In the genomic region with DNA sequence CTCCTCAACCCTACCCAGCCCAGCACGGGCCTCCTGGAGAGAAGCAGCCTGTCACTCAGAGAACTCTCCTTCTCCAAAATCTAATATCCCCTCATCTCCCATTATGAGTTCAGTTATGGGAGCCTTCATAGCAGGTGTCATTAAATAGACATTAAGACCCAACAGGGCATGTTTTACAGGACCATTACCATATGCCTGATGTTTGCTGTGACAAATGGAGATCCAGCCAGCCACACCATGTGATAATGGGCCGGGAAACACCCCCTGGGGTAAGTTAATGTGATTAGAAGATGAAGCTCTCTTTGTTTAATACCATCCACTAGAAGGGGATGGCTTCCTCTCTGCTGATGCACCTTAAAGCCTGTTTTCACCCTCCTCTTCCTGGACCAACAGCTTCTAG, we compare ENCODE assay signal across 23 mouse cellular contexts.
DNase-seq lines count a peak whose midpoint lies in the region; ATAC-seq and TF ChIP-seq lines count a peak whose summit lies in the region.
"Had no signal": no experiment of that assay in that cellular context is flagged by ENCODE, and none has a peak within 500 bp of the region (broad histone marks: within the 10 kb centered on the region; RNA-seq: fewer than 3 reads in every experiment).

No protein-coding gene starts in this region.

- H3K4me3 ChIP-seq in hindbrain, embryonic 13.5 days = no peak overlapping the region
- H3K4me3 ChIP-seq in hindbrain, embryonic 10.5 days = no peak overlapping the region
- no peak overlapping the region for H3K4me3 ChIP-seq in hindbrain, embryonic 16.5 days (ENCODE audit: low read length)
- H3K4me3 ChIP-seq in hindbrain, postnatal 0 days (ENCODE audit: low read length) = no peak overlapping the region
- H3K4me3 ChIP-seq in neural tube, embryonic 13.5 days = no peak overlapping the region
- no peak overlapping the region for H3K4me3 ChIP-seq in neural tube, embryonic 15.5 days (replicated peaks)
- H3K4me3 ChIP-seq: embryonic facial prominence, embryonic 10.5 days; embryonic facial prominence, embryonic 12.5 days; forebrain, embryonic 13.5 days; forebrain, embryonic 15.5 days had no signal

- peaks cover 35% of the 10 kb centered on the region for H3K4me1 ChIP-seq in hindbrain, embryonic 13.5 days (replicated peaks)
- H3K4me1 ChIP-seq in hindbrain, embryonic 10.5 days (replicated peaks) = peaks cover 11% of the 10 kb centered on the region
- peaks cover 7% of the 10 kb centered on the region for H3K4me1 ChIP-seq in hindbrain, embryonic 16.5 days (ENCODE audit: control insufficient read depth, insufficient read depth, low read depth, low read length)
- peaks cover 9% of the 10 kb centered on the region; the same call in 1 of the 2 replicates for H3K4me1 ChIP-seq in hindbrain, postnatal 0 days (ENCODE audit: insufficient read depth, low read length)
- peaks cover 44% of the 10 kb centered on the region for H3K4me1 ChIP-seq in neural tube, embryonic 13.5 days (replicated peaks)
- H3K4me1 ChIP-seq in neural tube, embryonic 15.5 days = peaks cover 33% of the 10 kb centered on the region
- H3K4me1 ChIP-seq: embryonic facial prominence, embryonic 10.5 days; embryonic facial prominence, embryonic 12.5 days had no signal

- no peak for TF ChIP-seq CTCF in hindbrain, postnatal 0 days (IDR thresholded peaks at IDR 0.05; ENCODE audit: low read depth)

- H3K36me3 ChIP-seq in hindbrain, embryonic 13.5 days = no peaks in the 10 kb centered on the region
- no peaks in the 10 kb centered on the region for H3K36me3 ChIP-seq in hindbrain, embryonic 10.5 days
- H3K36me3 ChIP-seq in hindbrain, embryonic 16.5 days (ENCODE audit: control insufficient read depth, insufficient read depth, low read length) = no peaks in the 10 kb centered on the region
- H3K36me3 ChIP-seq in hindbrain, postnatal 0 days (ENCODE audit: insufficient read depth, low read length) = no peaks in the 10 kb centered on the region
- H3K36me3 ChIP-seq in neural tube, embryonic 13.5 days = no peaks in the 10 kb centered on the region
- no peaks in the 10 kb centered on the region for H3K36me3 ChIP-seq in neural tube, embryonic 15.5 days
- H3K36me3 ChIP-seq: embryonic facial prominence, embryonic 10.5 days; embryonic facial prominence, embryonic 12.5 days; forebrain, embryonic 15.5 days; G1E had no signal

- 0 out of 2 replicates have a peak, but pooled peaks have one; percentile 46 for ATAC-seq in hindbrain, embryonic 13.5 days (ENCODE audit: low FRiP score)
- peak; percentile 45; the same call in 1 of the 2 replicates for ATAC-seq in hindbrain, embryonic 16.5 days
- ATAC-seq in hindbrain, postnatal 0 days = no peak
- ATAC-seq in neural tube, embryonic 13.5 days (ENCODE audit: low read depth) = peak; percentile 79
- no peak for ATAC-seq in neural tube, embryonic 15.5 days (ENCODE audit: low FRiP score)
- ATAC-seq: activated CD4-positive, CD25-positive, alpha-beta regulatory T cell, adult 4 months; CD4-positive, CD25-positive, alpha-beta regulatory T cell, adult 4 months; forebrain, embryonic 13.5 days; forebrain, embryonic 15.5 days; Patski had no signal

- H3K27ac ChIP-seq in hindbrain, embryonic 13.5 days = peak overlapping the region; percentile 42; the same call in 1 of the 2 replicates
- no peak overlapping the region for H3K27ac ChIP-seq in hindbrain, embryonic 10.5 days
- H3K27ac ChIP-seq in hindbrain, embryonic 16.5 days (ENCODE audit: low read depth, low read length) = no peak overlapping the region
- H3K27ac ChIP-seq in hindbrain, postnatal 0 days = no peak overlapping the region
- no peak overlapping the region for H3K27ac ChIP-seq in neural tube, embryonic 13.5 days (replicated peaks)
- no peak overlapping the region for H3K27ac ChIP-seq in neural tube, embryonic 15.5 days (replicated peaks)
- H3K27ac ChIP-seq: embryonic facial prominence, embryonic 10.5 days; embryonic facial prominence, embryonic 12.5 days; forebrain, embryonic 13.5 days; forebrain, embryonic 15.5 days had no signal

- no peaks in the 10 kb centered on the region for H3K9me3 ChIP-seq in hindbrain, embryonic 13.5 days
- H3K9me3 ChIP-seq in hindbrain, embryonic 10.5 days = no peaks in the 10 kb centered on the region
- H3K9me3 ChIP-seq in hindbrain, embryonic 16.5 days (ENCODE audit: control insufficient read depth, low read length) = no peaks in the 10 kb centered on the region
- no peaks in the 10 kb centered on the region for H3K9me3 ChIP-seq in hindbrain, postnatal 0 days (ENCODE audit: low read length)
- H3K9me3 ChIP-seq in neural tube, embryonic 13.5 days = no peaks in the 10 kb centered on the region
- no peaks in the 10 kb centered on the region for H3K9me3 ChIP-seq in neural tube, embryonic 15.5 days (replicated peaks)
- H3K9me3 ChIP-seq: embryonic facial prominence, embryonic 10.5 days; embryonic facial prominence, embryonic 12.5 days; forebrain, embryonic 13.5 days; forebrain, embryonic 15.5 days had no signal

- DNase-seq in hindbrain, embryonic 10.5 days (ENCODE audit: low spot score) = no peak
- no peak for DNase-seq in hindbrain, postnatal 0 days (ENCODE audit: low spot score)
- DNase-seq: adrenal gland, adult 8-10 months; adrenal gland, postnatal 14 days; adrenal gland, postnatal 36 days; B cell, adult 2 months; cerebellum, adult 11-12 months; cerebellum, adult 2 months; cerebellum, adult 9-10 months; cerebellum, postnatal 10 days; cerebellum, postnatal 25 days had no signal

- 53% methylated on average over 2 of the region's 2 CpGs for WGBS in hindbrain, embryonic 13.5 days
- WGBS in hindbrain, embryonic 10.5 days = 72% methylated on average over 2 of the region's 2 CpGs
- 70% methylated on average over 2 of the region's 2 CpGs for WGBS in hindbrain, embryonic 16.5 days
- WGBS in hindbrain, postnatal 0 days = 43% methylated on average over 2 of the region's 2 CpGs
- WGBS in neural tube, embryonic 13.5 days = 42% methylated on average over 2 of the region's 2 CpGs
- 30% methylated on average over 2 of the region's 2 CpGs for WGBS in neural tube, embryonic 15.5 days

- H3K27me3 ChIP-seq in hindbrain, embryonic 13.5 days = no peaks in the 10 kb centered on the region
- no peaks in the 10 kb centered on the region for H3K27me3 ChIP-seq in hindbrain, embryonic 10.5 days (ENCODE audit: insufficient read depth, poor library complexity, severe bottlenecking)
- H3K27me3 ChIP-seq in hindbrain, embryonic 16.5 days (replicated peaks; ENCODE audit: control insufficient read depth, insufficient read depth, low read length) = no peaks in the 10 kb centered on the region
- no peaks in the 10 kb centered on the region for H3K27me3 ChIP-seq in hindbrain, postnatal 0 days (ENCODE audit: insufficient read depth, low read length)
- H3K27me3 ChIP-seq in neural tube, embryonic 13.5 days = no peaks in the 10 kb centered on the region
- no peaks in the 10 kb centered on the region for H3K27me3 ChIP-seq in neural tube, embryonic 15.5 days (replicated peaks)
- H3K27me3 ChIP-seq: embryonic facial prominence, embryonic 12.5 days; forebrain, embryonic 13.5 days; forebrain, embryonic 15.5 days had no signal

- H3K4me2 ChIP-seq in hindbrain, embryonic 13.5 days = no peak overlapping the region
- H3K4me2 ChIP-seq in hindbrain, embryonic 16.5 days (ENCODE audit: low read length) = no peak overlapping the region
- H3K4me2 ChIP-seq in hindbrain, postnatal 0 days (ENCODE audit: low read depth, low read length) = no peak overlapping the region
- H3K4me2 ChIP-seq in neural tube, embryonic 13.5 days = no peak overlapping the region
- no peak overlapping the region for H3K4me2 ChIP-seq in neural tube, embryonic 15.5 days
- H3K4me2 ChIP-seq: embryonic facial prominence, embryonic 12.5 days; forebrain, embryonic 13.5 days; forebrain, embryonic 15.5 days had no signal

- no peak overlapping the region for H3K9ac ChIP-seq in hindbrain, embryonic 13.5 days
- no peak overlapping the region for H3K9ac ChIP-seq in hindbrain, embryonic 16.5 days (ENCODE audit: low read depth, low read length)
- no peak overlapping the region for H3K9ac ChIP-seq in hindbrain, postnatal 0 days (replicated peaks; ENCODE audit: low read length)
- no peak overlapping the region for H3K9ac ChIP-seq in neural tube, embryonic 13.5 days
- H3K9ac ChIP-seq in neural tube, embryonic 15.5 days (replicated peaks) = no peak overlapping the region
- H3K9ac ChIP-seq: embryonic facial prominence, embryonic 12.5 days; forebrain, embryonic 13.5 days; forebrain, embryonic 15.5 days had no signal

Comparison
In these comparisons a context has a peak if more than half of its experiments do, and no peak if none do; other contexts are left out.
1. ATAC-seq: peak in hindbrain, embryonic 13.5 days (single experiment), hindbrain, embryonic 16.5 days (single experiment) and neural tube, embryonic 13.5 days (single experiment); none in hindbrain, postnatal 0 days (single experiment) and neural tube, embryonic 15.5 days (single experiment).